Mouse (Mus musculus): ENCODE measurements around the gene Grhl1. TPM values are rescaled to one million over a fixed set of nuclear protein-coding genes. Genes with fewer than 3 reads are reported as not detected.
A peak's percentile ranks its signal among the peaks of the same experiment; 100 is the strongest.
"Not testable (repeated sequence)": the region's sequence is repeated elsewhere in the genome, so short reads cannot be mapped to it uniquely, and the experiment has no call there.

The Grhl1 gene
- polyA plus RNA-seq, 1 experiment from 2014 or later: 1.1 TPM

DNA sequence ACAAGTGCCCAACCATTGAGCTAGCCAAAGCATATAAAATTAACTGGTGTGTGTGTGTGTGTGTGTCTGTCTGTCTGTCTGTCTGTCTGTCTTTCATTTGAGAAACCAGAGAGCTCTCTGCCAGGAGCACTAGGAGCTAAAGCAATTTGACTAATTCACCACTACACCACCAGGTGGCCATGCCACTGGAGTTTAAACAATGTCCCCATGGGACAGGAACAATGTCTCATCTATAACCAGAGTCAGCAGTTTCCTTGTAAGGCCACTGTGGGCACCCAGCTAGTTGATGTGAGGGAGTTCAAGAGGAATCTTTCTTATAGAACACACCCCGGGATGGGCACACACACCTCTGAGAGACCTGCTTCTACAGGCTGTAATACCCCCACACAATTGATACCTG, 58.1 kb downstream of the Grhl1 start:
- H3K27ac ChIP-seq: no peak overlapping the region
- no peaks in the 10 kb centered on the region for H3K9me3 ChIP-seq
- WGBS: 81% methylated on average over 1 of the region's 1 CpGs
- no peaks in the 10 kb centered on the region for H3K4me1 ChIP-seq
- H3K4me2 ChIP-seq: no peak overlapping the region
- H3K4me3 ChIP-seq: no peak overlapping the region
- H3K36me3 ChIP-seq (replicated peaks): no peaks in the 10 kb centered on the region
- no peak overlapping the region for H3K9ac ChIP-seq
- no peaks in the 10 kb centered on the region for H3K27me3 ChIP-seq (replicated peaks)
- ATAC-seq (replicated peaks): no peak

GRCm38 (mm10) chr12:24632404-24632803, 60.3 kb downstream of the Grhl1 start:
- H3K27ac ChIP-seq: no peak overlapping the region
- 66% methylated on average over 4 of the region's 4 CpGs for WGBS
- H3K4me1 ChIP-seq: no peaks in the 10 kb centered on the region
- H3K9ac ChIP-seq: no peak overlapping the region
- no peaks in the 10 kb centered on the region for H3K36me3 ChIP-seq (replicated peaks)
- H3K9me3 ChIP-seq: no peaks in the 10 kb centered on the region
- no peak overlapping the region for H3K4me3 ChIP-seq
- ATAC-seq (replicated peaks): no peak
- H3K4me2 ChIP-seq: no peak overlapping the region
- no peaks in the 10 kb centered on the region for H3K27me3 ChIP-seq (replicated peaks)

DNA sequence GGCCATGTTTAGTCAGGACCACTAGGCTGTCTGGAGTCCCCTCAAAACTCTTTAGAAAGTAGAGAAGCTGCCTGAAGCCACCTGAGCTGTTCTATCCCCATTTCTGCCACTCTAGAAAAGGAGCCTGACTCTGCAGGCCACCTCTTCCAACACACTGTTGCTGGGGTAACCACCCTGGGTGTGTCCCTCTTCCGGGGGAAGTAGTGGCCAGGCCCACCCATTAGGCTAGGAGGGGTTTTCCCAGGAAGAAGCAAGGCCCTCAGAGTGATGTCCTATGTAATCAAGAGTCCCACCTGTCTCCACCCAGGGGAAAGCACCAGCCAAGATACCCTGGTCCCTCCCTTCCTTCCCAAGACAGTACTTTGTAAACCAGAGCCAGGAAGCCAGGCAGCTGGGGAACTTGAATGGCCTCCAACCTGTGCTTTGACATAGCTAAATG, 61.7 kb downstream of the Grhl1 start:
- Histone ChIP-seq H3K27me3 (replicated peaks) (no peaks in the 10 kb centered on the region), H3K27ac (no peak overlapping the region), H3K9ac (no peak overlapping the region), H3K4me1 (no peaks in the 10 kb centered on the region), H3K9me3 (no peaks in the 10 kb centered on the region), H3K4me2 (no peak overlapping the region), H3K4me3 (no peak overlapping the region), H3K36me3 (replicated peaks) (no peaks in the 10 kb centered on the region)
- WGBS: 61% methylated on average over 1 of the region's 1 CpGs
- ATAC-seq (replicated peaks): no peak

GRCm38 (mm10) chr12:24634212-24634611, 62.1 kb downstream of the Grhl1 start:
- Histone ChIP-seq H3K27me3 (replicated peaks) (no peaks in the 10 kb centered on the region), H3K9me3 (no peaks in the 10 kb centered on the region)
- no peak for ATAC-seq (replicated peaks)

GRCm38 (mm10) chr12:24634648-24635047, 62.6 kb downstream of the Grhl1 start:
- ATAC-seq (replicated peaks): no peak

More at GRCm38 (mm10) chr12:24634212-24634611, 62.1 kb downstream of the Grhl1 start:
- Histone ChIP-seq H3K4me2 (no peak overlapping the region), H3K4me1 (no peaks in the 10 kb centered on the region), H3K4me3 (no peak overlapping the region), H3K9ac (no peak overlapping the region), H3K36me3 (replicated peaks) (no peaks in the 10 kb centered on the region), H3K27ac (no peak overlapping the region)
- WGBS: 86% methylated on average over 4 of the region's 4 CpGs

DNA sequence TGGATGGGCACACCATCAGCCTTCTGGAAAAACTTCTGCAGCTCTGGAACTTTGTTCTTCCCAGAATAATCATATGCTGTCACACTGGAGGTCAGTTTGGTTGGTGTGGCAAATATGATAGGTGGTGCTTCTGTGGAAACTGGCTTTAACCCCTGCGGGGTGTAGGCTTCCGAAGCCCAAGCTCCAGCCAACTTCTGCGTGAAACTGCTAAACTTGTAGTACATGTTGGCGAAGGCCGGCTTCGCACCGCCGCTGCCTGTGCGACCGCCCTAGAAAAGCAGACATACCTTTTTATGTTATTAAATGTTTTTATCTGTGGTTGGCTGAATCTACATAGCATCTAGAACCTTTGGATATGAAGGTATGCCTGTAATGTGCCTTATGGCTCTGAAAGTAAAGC, 66.7 kb downstream of the Grhl1 start:
- 96% methylated on average over 10 of the region's 10 CpGs for WGBS
- H3K4me3 ChIP-seq; H3K36me3 ChIP-seq (replicated peaks); ATAC-seq (replicated peaks); H3K27me3 ChIP-seq (replicated peaks); H3K27ac ChIP-seq; H3K4me1 ChIP-seq; H3K4me2 ChIP-seq; H3K9me3 ChIP-seq; H3K9ac ChIP-seq: not testable (repeated sequence)

More at GRCm38 (mm10) chr12:24634648-24635047, 62.6 kb downstream of the Grhl1 start:
- Histone ChIP-seq H3K4me1 (no peaks in the 10 kb centered on the region), H3K27ac (no peak overlapping the region), H3K27me3 (replicated peaks) (no peaks in the 10 kb centered on the region), H3K9me3 (no peaks in the 10 kb centered on the region), H3K4me2 (no peak overlapping the region), H3K36me3 (replicated peaks) (no peaks in the 10 kb centered on the region), H3K9ac (no peak overlapping the region), H3K4me3 (no peak overlapping the region)
- 87% methylated on average over 3 of the region's 3 CpGs for WGBS

DNA sequence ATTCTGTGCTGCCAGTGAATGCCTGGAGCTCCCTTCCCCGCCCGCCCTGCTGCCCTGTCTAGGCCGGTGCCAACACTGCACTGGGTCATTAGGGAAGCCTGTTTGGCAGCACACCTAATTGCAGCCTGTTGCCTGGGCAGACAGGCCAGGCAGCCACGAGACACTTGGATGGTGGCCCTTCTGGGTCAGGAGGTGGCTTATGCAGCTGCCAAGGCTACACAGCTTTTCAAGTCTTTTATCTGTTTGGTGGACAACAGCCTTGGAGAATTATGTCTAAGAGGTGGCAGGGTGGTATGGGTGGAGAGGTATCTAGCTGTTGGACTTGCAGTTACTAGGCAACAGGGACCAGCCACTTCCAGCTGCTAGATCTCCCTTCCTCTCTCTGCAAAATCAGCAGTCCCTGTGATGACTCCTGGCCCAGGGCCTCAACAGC, 70.3 kb downstream of the Grhl1 start:
- Histone ChIP-seq H3K27ac (0 out of 2 replicates have a peak overlapping the region, but pooled peaks have one; percentile 21), H3K4me2 (no peak overlapping the region), H3K9me3 (no peaks in the 10 kb centered on the region), H3K9ac (no peak overlapping the region), H3K4me1 (no peaks in the 10 kb centered on the region; the same call in 1 of the 2 replicates), H3K4me3 (no peak overlapping the region), H3K27me3 (replicated peaks) (no peaks in the 10 kb centered on the region), H3K36me3 (replicated peaks) (no peaks in the 10 kb centered on the region)
- WGBS: 78% methylated on average over 4 of the region's 4 CpGs
- peak; percentile 89 for ATAC-seq (replicated peaks)

- H3K4me3 ChIP-seq: no peak overlapping the region
- no peak overlapping the region for H3K4me2 ChIP-seq
- no peak overlapping the region for H3K9ac ChIP-seq
- no peak for ATAC-seq (replicated peaks)
- 35% methylated on average over 1 of the region's 1 CpGs for WGBS
- no peaks in the 10 kb centered on the region for H3K9me3 ChIP-seq
- no peak overlapping the region for H3K27ac ChIP-seq
- no peaks in the 10 kb centered on the region; the same call in 1 of the 2 replicates for H3K4me1 ChIP-seq
- no peaks in the 10 kb centered on the region for H3K27me3 ChIP-seq (replicated peaks)
- no peaks in the 10 kb centered on the region for H3K36me3 ChIP-seq (replicated peaks)
These were observed 72.1 kb downstream of the Grhl1 start for GRCm38 (mm10) chr12:24644125-24644571.

- Histone ChIP-seq H3K27ac (no peak overlapping the region), H3K4me2 (no peak overlapping the region), H3K4me3 (no peak overlapping the region), H3K9me3 (no peaks in the 10 kb centered on the region), H3K36me3 (replicated peaks) (no peaks in the 10 kb centered on the region), H3K27me3 (replicated peaks) (no peaks in the 10 kb centered on the region), H3K4me1 (peaks cover 7% of the 10 kb centered on the region), H3K9ac (no peak overlapping the region)
- ATAC-seq (replicated peaks): no peak
- WGBS: 87% methylated on average over 6 of the region's 6 CpGs
These were observed 73.8 kb downstream of the Grhl1 start for GRCm38 (mm10) chr12:24645901-24646300.

DNA sequence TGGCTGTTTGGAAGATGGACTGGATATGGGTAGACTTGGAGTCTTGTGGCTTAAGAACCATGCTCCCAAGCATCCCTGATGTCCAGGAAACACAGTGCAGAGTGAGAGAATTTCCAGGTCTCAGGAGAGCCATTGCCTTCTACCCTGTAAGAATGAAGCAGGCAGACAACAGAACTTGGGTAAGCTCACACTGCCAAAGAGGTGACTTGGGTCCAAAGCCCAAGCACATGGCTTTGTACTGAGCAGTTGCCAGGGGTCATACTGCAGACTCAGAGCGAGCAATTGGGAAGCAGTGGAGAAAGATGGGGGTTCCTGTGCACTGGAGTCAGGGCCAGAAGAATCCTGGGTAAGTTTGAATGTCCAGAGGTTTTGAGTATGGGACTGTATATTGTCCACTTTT, 76.0 kb downstream of the Grhl1 start:
- peaks cover 21% of the 10 kb centered on the region for H3K4me1 ChIP-seq
- no peaks in the 10 kb centered on the region for H3K27me3 ChIP-seq (replicated peaks)
- 54% methylated on average over 1 of the region's 1 CpGs for WGBS
- no peak overlapping the region for H3K9ac ChIP-seq
- no peaks in the 10 kb centered on the region for H3K36me3 ChIP-seq (replicated peaks)
- no peak overlapping the region for H3K27ac ChIP-seq
- no peak overlapping the region for H3K4me3 ChIP-seq
- no peak for ATAC-seq (replicated peaks)
- H3K4me2 ChIP-seq: no peak overlapping the region
- no peaks in the 10 kb centered on the region for H3K9me3 ChIP-seq

GRCm38 (mm10) chr12:24650415-24651062, 78.5 kb downstream of the Grhl1 start:
- H3K4me2 ChIP-seq: peak overlapping the region; percentile 72
- peak overlapping the region; percentile 91 for H3K27ac ChIP-seq
- H3K9me3 ChIP-seq: no peaks in the 10 kb centered on the region
- WGBS: 2% methylated on average over 22 of the region's 22 CpGs
- ATAC-seq (replicated peaks): peak; percentile 17
- peak overlapping the region; percentile 88 for H3K4me3 ChIP-seq
- H3K36me3 ChIP-seq (replicated peaks): peaks cover 4% of the 10 kb centered on the region; the same call in 1 of the 2 replicates
- H3K27me3 ChIP-seq (replicated peaks): no peaks in the 10 kb centered on the region
- H3K9ac ChIP-seq: peak overlapping the region; percentile 49
- H3K4me1 ChIP-seq: peaks cover 21% of the 10 kb centered on the region

DNA sequence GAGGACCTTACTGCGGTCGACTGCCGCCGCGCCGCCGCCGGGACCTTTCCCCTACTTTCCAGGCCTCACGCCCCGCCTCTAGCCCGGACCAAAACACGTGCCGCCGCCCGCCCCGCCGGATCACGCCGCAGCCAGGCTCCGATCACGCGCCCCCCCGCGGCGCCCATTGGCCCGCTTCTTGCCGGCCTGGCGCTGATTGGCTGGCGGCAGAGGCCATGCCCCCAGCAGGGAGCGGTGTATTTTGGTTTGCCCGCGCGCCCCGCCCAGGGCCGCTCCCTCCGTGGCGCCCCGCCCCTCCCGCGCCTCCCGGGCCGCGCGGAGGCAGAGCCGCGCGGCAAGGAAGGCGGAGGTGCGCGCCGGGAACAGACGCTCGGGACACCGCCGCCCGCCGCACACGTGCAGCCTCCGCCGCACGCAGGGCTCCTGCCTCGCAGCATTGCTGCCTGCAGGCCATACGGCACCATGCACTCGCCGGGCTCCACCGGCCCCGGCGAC, 79.0 kb downstream of the Grhl1 start, which contains the start of gene Klf11:
TSS of gene Klf11 (plus strand) at position 212 of the 495 bp plus-strand sequence.
- Histone ChIP-seq H3K9me3 (no peaks in the 10 kb centered on the region), H3K36me3 (replicated peaks) (peaks cover 5% of the 10 kb centered on the region; the same call in 1 of the 2 replicates), H3K9ac (peak within 1 kb of the TSS; percentile 81), H3K4me1 (peaks cover 24% of the 10 kb centered on the region), H3K4me3 (peak within 1 kb of the TSS; percentile 88), H3K27me3 (replicated peaks) (no peaks in the 10 kb centered on the region), H3K4me2 (peak within 1 kb of the TSS; percentile 72), H3K27ac (peak within 1 kb of the TSS; percentile 91)
- peak; percentile 93 for ATAC-seq (replicated peaks)
- WGBS: under 1% methylated on average over 65 of the region's 68 CpGs
